Mouse (Mus musculus) heart, postnatal 25 days (tissue): ENCODE measurements around the gene Cdc45. TPM values are rescaled to one million over a fixed set of nuclear protein-coding genes. Genes with fewer than 3 reads are reported as not detected.
"Not testable (repeated sequence)": the region's sequence is repeated elsewhere in the genome, so short reads cannot be mapped to it uniquely, and the experiment has no call there.

Source experiments
- DNase-seq: peaks from one replicate; pipeline ENCODE4 v3.0.0; 2022; ENCODE audit warnings: low spot score
- intact Hi-C: fragments of 180-260 bp; cut with DNase I; formaldehyde crosslinking; loops from one replicate; pipeline ENCODE4 v1.15.1; 2025
- total RNA-seq, 2 experiments: library from RNA; stranded (reverse); gene quantifications; 2 replicates each; pipeline ENCODE4 v1.2.3; 2021

The Cdc45 gene
- 1 to 10 TPM; 2.7 to 4.1 TPM for total RNA-seq

DNA sequence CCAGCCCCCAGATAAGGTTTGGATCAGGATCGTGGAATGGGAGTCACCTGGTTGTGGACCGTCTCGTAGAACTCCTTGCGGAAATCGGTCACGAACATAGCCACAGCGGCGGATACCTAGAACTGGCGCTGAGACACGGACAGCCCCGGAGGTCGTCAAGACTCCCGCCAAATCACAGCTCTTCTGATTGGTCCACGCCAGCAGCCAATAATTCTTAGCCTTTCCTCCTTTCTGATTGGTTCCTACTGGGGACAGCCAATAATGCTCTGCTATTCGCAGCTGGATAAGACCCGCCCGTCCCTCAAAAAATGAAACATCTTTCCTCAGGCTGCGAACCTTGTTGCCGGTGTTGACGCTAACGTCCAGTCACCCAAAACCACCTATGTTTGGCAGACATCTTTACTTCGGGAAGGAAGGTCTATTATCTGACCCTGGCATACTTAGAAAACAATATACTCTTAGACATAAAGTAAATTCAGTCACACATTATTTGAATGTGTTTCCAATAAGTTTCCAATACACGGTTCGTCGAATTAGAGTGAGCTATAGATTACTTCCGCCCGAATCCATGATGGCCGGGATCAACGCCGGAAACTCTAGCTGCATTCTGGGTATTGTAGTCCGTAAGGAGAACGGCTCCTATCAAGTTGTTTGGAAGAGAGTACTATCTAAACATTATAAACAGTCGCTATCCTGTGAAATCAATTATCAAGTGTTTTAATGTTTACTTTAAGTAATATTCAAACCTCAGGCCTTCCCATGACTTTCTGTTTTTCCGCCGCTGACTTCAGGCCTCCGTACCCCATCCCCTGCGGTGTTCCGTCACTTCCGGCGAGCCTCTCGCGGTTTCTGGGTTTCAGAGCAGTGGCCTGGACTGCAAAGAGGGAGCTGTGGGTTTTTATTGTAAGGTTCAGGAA lies at the start of gene Cdc45, which contains the start of gene Ufd1:
TSS of gene Cdc45 (minus strand) at position 520 of the 917 bp plus-strand sequence.
TSS of gene Ufd1 (plus strand) at position 312 of the 917 bp plus-strand sequence.
- peak; percentile 82 for DNase-seq
- intact Hi-C loops = loop anchor here (2.0 kb wide), 1 partner anchor 63 kb away; no protein-coding TSS in a partner anchor

- intact Hi-C loops = no loop called here
- peak; percentile 48 for DNase-seq
Measured at GRCm38 (mm10) chr16:18860186-18860585, 48.4 kb upstream of the Cdc45 start.

DNA sequence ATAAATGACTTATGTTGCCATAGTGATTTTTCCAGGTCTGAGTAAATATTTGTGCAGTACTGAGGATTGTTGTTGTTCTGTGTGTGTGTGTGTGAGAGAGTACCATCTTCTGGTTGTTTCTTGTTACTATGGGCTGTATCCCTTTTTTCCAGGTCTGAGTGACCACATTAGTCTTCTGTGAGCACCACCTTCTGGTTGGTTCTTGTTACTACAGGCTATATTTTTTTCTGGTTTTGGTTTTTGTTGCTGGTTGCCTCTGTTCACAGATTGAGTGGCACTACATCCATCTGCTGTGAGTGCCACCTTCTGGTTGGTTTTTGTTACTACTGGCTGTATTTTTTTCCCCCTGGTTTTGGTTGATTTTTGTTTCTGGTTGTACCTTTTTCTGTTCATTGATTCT lies 46.8 kb upstream of the Cdc45 start:
- intact Hi-C loops = loop anchor here (2.0 kb wide), 1 partner anchor 162 kb away; no protein-coding TSS in a partner anchor
- no peak for DNase-seq

DNA sequence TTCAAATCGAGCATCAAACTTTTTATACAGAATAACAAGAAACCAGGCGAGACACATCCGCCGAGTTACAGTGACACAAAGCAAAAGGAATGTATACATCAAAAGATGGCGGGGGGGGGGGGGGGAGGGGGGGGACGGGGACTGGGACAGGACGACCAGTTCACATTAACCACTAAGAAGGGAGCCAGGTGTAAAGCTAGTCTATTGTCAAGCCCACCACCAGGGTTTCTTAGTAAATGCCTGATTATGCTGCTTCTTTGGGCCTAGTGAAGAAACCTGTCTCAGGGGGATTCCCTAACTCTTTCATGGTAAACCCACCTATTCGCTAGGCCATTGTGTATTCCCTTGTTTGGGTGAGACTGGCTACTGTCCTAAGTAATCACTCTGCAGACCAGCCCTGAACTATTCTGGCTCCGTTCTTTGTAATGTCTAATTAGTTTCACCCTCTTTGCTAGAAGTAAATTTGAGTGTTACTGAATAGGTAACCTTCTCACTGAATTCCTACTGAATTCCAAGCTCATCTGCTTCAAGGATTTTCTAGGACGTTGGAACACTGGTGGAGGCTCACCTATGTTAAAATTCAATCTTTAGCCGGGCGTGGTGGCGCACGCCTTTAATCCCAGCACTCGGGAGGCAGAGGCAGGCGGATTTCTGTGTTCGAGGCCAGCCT lies 37.9 kb upstream of the Cdc45 start:
- intact Hi-C loops = not testable (repeated sequence)

GRCm38 (mm10) chr16:18846301-18846820 lies 34.6 kb upstream of the Cdc45 start:
- DNase-seq = no peak
- intact Hi-C loops = no loop called here

More for the DNA sequence above, 37.9 kb upstream of the Cdc45 start:
- DNase-seq = not testable (repeated sequence)

GRCm38 (mm10) chr16:18838346-18838745 lies 26.6 kb upstream of the Cdc45 start:
- DNase-seq = no peak
- intact Hi-C loops = no loop called here

DNA sequence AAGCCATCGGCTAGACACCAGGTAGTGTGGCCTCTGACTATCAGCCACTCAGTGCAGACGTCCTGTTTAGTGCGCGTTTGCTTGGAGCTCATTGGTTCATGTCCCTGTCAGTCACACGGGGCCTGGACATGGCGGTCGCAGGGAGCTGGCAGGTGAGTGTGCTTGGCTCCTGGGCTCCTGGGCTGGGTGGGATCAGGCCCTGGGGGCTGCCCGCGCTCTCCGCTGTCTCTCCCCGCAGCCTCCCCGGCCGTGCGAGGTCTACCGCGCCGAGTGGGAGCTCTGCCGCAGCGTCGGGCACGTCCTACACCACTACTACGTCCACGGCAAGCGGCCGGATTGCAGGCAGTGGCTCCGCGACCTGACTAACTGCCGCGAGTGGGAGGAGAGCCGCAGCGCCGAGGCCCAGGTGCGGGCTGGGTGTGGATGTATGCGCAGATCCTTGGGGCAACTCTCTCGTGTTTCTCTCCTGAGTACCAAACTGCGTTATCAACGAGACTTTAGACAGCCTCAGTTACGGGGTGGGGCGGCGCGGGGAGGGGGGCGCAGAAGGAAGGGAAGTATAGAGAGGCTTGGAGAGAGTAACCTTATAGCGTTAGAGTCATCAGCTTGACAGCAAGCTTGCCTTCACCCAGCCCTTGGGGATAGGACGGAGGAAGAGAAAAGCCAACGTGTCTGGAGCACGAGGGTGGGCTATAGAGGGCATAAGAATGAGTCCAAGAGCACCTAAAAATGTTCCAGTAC lies 24.9 kb upstream of the Cdc45 start, which contains the start of the genes 2510002D24Rik and Gm28539:
TSS of gene 2510002D24Rik (plus strand) at position 111 of the 741 bp plus-strand sequence.
TSS of gene Gm28539 (plus strand) at position 117 of the 741 bp plus-strand sequence.
- intact Hi-C loops = no loop called here
- peak; percentile 88 for DNase-seq

- no peak for DNase-seq
- intact Hi-C loops = no loop called here
Measured at GRCm38 (mm10) chr16:18836073-18836467, 24.3 kb upstream of the Cdc45 start.

DNA sequence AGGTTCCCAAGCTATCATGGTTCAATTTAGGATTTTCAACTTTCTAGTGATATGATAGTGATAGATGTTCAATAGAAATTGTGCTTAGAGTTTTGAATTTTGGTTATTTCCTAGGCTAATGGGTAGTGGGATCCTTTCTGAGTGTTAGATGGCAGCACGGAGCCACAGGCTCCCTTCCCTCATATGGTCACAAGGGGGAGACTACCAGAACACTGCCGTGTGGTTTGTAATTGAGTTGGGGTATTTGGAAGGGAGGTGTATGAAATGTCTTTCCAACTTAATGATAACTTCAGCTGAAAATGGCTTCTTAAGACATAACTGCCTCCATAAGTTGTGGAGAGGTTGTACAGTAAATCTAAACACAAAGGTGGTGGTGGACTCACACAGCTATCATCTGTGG lies 21.7 kb upstream of the Cdc45 start:
- DNase-seq = no peak
- intact Hi-C loops = no loop called here

DNA sequence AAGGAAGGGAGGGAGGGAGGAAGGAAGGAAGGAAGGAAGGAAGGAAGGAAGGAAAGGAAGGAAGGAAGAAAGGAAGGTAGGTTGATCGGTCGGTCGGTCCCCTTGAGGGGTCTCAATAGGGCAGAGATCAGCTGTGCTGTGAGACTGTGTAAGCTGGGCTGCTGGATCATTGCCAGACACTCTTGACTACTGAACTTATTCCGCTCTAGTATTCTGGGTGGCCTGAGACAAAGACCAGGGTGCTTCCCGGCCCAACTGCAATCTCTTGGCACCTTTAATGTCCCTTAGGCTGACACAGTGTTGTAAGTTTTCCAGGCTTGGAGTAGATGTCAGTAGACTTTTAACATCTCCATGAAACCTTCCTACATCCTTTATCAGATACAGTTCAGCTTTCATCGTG lies 17.3 kb upstream of the Cdc45 start:
- DNase-seq = no peak
- intact Hi-C loops = no loop called here

- DNase-seq = no peak
- intact Hi-C loops = no loop called here
Measured at GRCm38 (mm10) chr16:18828630-18829029, 16.8 kb upstream of the Cdc45 start.

- intact Hi-C loops = no loop called here
Measured at GRCm38 (mm10) chr16:18822925-18823324, 11.1 kb upstream of the Cdc45 start.

GRCm38 (mm10) chr16:18822356-18822755 lies 10.6 kb upstream of the Cdc45 start:
- intact Hi-C loops = no loop called here
- no peak for DNase-seq

More at GRCm38 (mm10) chr16:18822925-18823324, 11.1 kb upstream of the Cdc45 start:
- DNase-seq = no peak

GRCm38 (mm10) chr16:18812385-18812910 lies 661 bp upstream of the Cdc45 start:
- intact Hi-C loops = no loop called here

GRCm38 (mm10) chr16:18811032-18811431 lies 755 bp downstream of the Cdc45 start:
- intact Hi-C loops = loop anchor here (2.0 kb wide), 1 partner anchor 64 kb away; no protein-coding TSS in a partner anchor
- no peak for DNase-seq

More at GRCm38 (mm10) chr16:18812385-18812910, 661 bp upstream of the Cdc45 start:
- no peak for DNase-seq

DNA sequence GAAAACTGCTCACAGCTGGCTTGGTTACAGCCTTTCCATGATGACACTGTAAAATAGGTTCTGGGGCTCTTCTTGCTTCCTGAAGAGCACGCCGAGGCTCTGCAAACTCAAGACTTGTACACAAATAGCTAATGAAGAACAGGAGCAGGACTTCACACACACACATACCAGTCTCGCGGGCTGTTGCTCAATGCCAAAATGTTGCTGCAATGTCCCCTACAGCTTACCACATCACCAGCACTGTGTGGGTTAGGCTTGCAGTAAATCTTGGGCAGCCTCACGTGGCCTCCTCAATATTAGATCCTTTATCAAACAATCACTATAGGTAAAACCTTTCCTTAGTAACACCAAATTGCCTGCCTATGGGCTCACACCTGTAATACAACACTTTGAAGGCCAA lies 2.8 kb downstream of the Cdc45 start:
- intact Hi-C loops = no loop called here
- no peak for DNase-seq

DNA sequence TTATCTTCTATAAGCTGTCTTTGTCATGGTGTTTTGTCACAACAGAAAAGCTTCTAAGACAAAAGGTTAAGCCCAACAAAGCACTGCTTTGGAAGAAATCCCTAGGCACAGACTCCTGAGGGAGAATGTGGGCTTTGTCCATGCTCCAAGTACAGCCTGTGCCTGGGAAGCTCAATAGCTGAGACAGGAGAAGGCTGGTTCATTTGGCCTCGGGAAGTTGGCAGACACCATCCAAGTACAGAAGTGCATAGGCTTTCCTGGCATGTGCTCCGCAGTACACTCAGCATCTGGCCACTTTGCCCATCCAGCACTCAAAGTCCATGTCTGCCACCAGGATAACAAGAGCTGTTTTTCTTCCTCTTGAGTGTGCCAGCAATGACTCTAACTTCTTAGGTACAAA lies 6.0 kb downstream of the Cdc45 start:
- DNase-seq = no peak
- intact Hi-C loops = no loop called here

DNA sequence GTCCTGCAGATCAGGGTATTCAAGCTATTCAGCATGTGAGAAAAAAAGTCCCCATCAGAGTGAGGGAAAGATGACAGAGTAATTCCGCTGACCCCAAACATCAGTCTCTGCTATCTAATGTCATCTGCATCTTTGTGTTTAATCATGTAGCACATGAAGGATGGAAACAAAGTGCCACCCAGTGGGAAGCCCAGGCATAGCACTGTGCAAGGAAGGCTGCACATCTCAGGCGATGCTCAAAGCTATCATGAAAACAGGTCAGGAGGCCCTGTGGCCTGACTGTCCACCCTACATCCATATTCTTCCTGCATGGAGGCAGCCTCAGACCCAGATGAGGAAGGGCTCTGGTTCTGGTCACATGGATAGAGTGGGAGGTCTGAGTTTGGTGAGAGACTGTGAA lies 12.9 kb downstream of the Cdc45 start:
- intact Hi-C loops = loop anchor here (1.0 to 5.0 kb wide), 2 partner anchors 103 to 172 kb away; partner anchors contain the start of genes Gm49601 and Sept5
- no peak for DNase-seq

DNA sequence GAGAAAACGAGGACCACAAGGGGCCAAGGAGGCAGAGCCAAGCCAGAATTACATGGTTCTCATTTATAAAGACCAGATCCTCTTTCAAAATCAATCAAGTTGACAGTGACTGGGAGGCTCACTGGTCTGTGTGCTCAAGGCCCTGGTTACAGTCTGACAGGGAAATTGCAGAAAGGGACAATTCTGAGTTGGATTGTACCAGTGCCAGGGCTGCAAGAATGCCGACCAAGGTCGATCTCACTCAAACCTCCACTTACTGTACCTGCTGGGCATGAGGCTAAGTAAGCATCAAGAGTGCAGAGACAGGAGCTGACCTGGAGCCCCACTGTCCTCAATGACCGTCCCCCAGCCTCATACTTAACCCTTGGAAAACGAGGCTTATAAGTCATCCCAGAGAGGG lies 13.6 kb downstream of the Cdc45 start:
- intact Hi-C loops = loop anchor here (1.0 to 5.0 kb wide), 2 partner anchors 102 to 171 kb away; partner anchors contain the start of genes Gm49601 and Sept5
- no peak for DNase-seq
